Mouse (Mus musculus) testis, adult 2 months (tissue): ENCODE results near the gene Gm10638. TPM values are rescaled to one million over a fixed set of nuclear protein-coding genes. Genes with fewer than 3 reads are reported as not detected.

Source experiments
- H3K27ac ChIP-seq: fragments of 200-500 bp; 2 replicates; pipeline ENCODE4 v1.5.1; 2012; ENCODE audit warnings: low read depth, low read length; ENCODE audit not compliant: control insufficient read depth, insufficient read depth
- H3K27me3 ChIP-seq: fragments of 200-500 bp; 2 replicates; pipeline ENCODE4 v1.6.1; 2012; ENCODE audit warnings: mild to moderate bottlenecking, low read length, moderate library complexity; ENCODE audit not compliant: control insufficient read depth, insufficient read depth
- H3K36me3 ChIP-seq: fragments of 200-500 bp; 2 replicates; pipeline ENCODE4 v1.6.1; 2012; ENCODE audit warnings: mild to moderate bottlenecking, low read length; ENCODE audit not compliant: control insufficient read depth, insufficient read depth
- H3K4me1 ChIP-seq: fragments of 200-500 bp; 2 replicates; pipeline ENCODE4 v1.6.1; 2012; ENCODE audit warnings: low read length; ENCODE audit not compliant: control insufficient read depth, insufficient read depth
- H3K4me3 ChIP-seq: fragments of 200-500 bp; 2 replicates; pipeline ENCODE4 v1.5.1; 2012; ENCODE audit warnings: low read depth, mild to moderate bottlenecking, low read length, moderate library complexity, mixed read lengths; ENCODE audit not compliant: control insufficient read depth
- CTCF ChIP-seq: fragments of 200-500 bp; IDR thresholded peaks from 2 replicates; pipeline ENCODE4 v1.5.1; 2012; ENCODE audit warnings: low read depth, mild to moderate bottlenecking, inconsistent platforms, low read length, moderate library complexity; ENCODE audit not compliant: control insufficient read depth, insufficient read depth, insufficient replicate concordance
- POLR2A ChIP-seq: fragments of 200-500 bp; IDR thresholded peaks from 2 replicates; pipeline ENCODE4 v1.6.1; 2012; ENCODE audit warnings: low read depth, mild to moderate bottlenecking, inconsistent platforms, low read length, moderate library complexity; ENCODE audit not compliant: control insufficient read depth
- polyA plus RNA-seq: library from polyadenylated mRNA; depleted of rRNA; stranded (reverse); fragments of >200 nt; gene quantifications from 2 replicates; pipeline ENCODE4 v1.2.3, GENCODE M21; 2012; rRNA removed

Gene Gm10638
- polyA plus RNA-seq, 1 experiment = 248 TPM

GRCm38 (mm10) chr8:86789576-86789975 is 44.1 kb downstream of the Gm10638 start:
- H3K4me3 ChIP-seq = no peak overlapping the region
- no peaks in the 10 kb centered on the region for H3K27me3 ChIP-seq
- peaks cover 2% of the 10 kb centered on the region; the same call in 1 of the 2 replicates for H3K4me1 ChIP-seq

GRCm38 (mm10) chr8:86791542-86791941 is 46.0 kb downstream of the Gm10638 start:
- Histone ChIP-seq H3K36me3 (no peaks in the 10 kb centered on the region), H3K27ac (no peak overlapping the region), H3K4me3 (no peak overlapping the region), H3K27me3 (no peaks in the 10 kb centered on the region), H3K4me1 (peaks cover 2% of the 10 kb centered on the region; the same call in 1 of the 2 replicates)
- TF ChIP-seq CTCF = no peak

More at GRCm38 (mm10) chr8:86789576-86789975, 44.1 kb downstream of the Gm10638 start:
- Histone ChIP-seq H3K27ac (no peak overlapping the region), H3K36me3 (no peaks in the 10 kb centered on the region)
- no peak for TF ChIP-seq POLR2A
- no peak for TF ChIP-seq CTCF

- H3K27ac ChIP-seq = no peak overlapping the region
- H3K4me3 ChIP-seq = no peak overlapping the region
- no peaks in the 10 kb centered on the region for H3K36me3 ChIP-seq
- no peak for TF ChIP-seq CTCF
- no peaks in the 10 kb centered on the region for H3K27me3 ChIP-seq
- peaks cover 2% of the 10 kb centered on the region for H3K4me1 ChIP-seq
Observed at GRCm38 (mm10) chr8:86794716-86795115, 49.2 kb downstream of the Gm10638 start.

Other genes starting within 250 kb of the Gm10638 start
- 78.2 and 85.5 TPM in 2 replicates for gene Abcc12, start 165.0 kb upstream of the Gm10638 start, polyA plus RNA-seq
- 19.1 and 20.3 TPM in 2 replicates for gene Lonp2, start 121.7 kb upstream of the Gm10638 start, polyA plus RNA-seq
- gene Siah1a, start 235 bp downstream of the Gm10638 start, polyA plus RNA-seq = 23.7 and 26.5 TPM in 2 replicates
- 5.0 and 6.7 TPM in 2 replicates for gene N4bp1, start 139.6 kb downstream of the Gm10638 start, polyA plus RNA-seq